Mouse (Mus musculus): ENCODE results near the gene Cdc42ep2.

The Cdc42ep2 gene

DNA sequence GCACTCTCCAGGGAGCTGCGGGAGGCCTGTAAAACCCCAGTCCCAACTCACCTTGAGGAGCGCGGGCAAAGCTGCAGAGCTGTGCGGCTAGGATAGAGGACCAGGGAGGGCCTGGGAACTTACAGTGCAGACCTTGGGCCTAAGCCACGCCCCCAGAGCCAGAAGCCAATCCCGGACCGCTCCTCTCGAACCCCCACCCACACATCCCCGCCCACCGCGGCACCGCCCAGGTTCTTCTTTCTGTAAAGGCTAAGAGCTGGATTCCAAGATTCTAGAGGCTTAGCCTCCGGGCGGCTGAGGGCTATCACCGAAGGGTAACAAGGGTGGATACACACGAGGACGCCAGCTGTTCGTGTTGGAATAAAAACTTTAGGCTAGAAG lies at the start of gene Cdc42ep2:
TSS of gene Cdc42ep2 (minus strand) at position 104 of the 381 bp plus-strand sequence.
- DNase-seq (ENCODE audit: low spot score), result peak; percentile 80

- no peak for DNase-seq (ENCODE audit: low spot score)
These were observed 43.0 kb upstream of the Cdc42ep2 start for GRCm38 (mm10) chr19:5967664-5968063.

DNA sequence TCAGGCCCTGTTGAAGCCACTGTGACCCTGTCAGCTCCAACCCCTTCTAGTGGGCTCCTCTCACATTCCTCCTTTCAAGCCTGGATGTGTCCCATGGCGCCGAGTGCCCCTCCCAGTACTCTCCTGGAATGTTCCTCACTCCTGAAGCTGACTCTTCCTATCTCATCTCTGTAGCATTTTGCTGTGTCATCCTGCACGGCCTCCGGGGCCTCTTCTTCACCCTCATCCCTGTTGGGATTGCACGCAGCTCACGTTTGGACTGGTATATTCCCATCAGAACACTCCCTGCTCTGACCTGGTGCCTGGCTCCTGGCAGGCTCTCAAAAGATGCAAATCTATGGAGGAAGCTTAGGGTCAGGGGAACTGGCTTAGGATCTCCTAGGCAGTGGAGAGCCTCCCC lies 42.2 kb upstream of the Cdc42ep2 start:
- DNase-seq (ENCODE audit: low spot score), result no peak

GRCm38 (mm10) chr19:5965910-5966309 lies 41.3 kb upstream of the Cdc42ep2 start:
- DNase-seq (ENCODE audit: low spot score), result no peak

GRCm38 (mm10) chr19:5965280-5965679 lies 40.7 kb upstream of the Cdc42ep2 start:
- no peak for DNase-seq (ENCODE audit: low spot score)

DNA sequence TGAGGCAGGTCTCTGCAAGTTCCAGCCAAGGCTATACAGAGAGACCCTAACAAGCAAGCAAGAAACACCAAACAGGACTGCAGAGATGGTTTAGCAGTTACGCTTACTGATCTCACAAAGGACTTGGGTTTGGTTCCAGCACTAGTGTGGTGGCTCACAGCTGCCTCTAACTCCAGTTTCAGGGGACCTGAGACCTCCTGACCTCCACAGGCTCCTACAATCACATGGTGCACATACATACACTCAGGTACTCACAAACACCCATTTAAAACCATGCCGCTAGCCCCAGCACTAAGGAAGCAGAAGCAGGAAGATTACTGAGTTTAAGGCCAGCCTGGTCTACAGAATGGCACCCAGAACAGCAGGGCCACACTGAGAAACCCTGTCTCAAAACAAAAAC lies 40.2 kb upstream of the Cdc42ep2 start:
- no peak for DNase-seq (ENCODE audit: low spot score)

- peak; percentile 83 for DNase-seq (ENCODE audit: low spot score)
These were observed 39.4 kb upstream of the Cdc42ep2 start, which contains the start of gene Pola2 for GRCm38 (mm10) chr19:5963883-5964562. Gene Pola2 (minus strand): TSS chr19:5964202.

- no peak for DNase-seq (ENCODE audit: low spot score)
These were observed 38.0 kb upstream of the Cdc42ep2 start for GRCm38 (mm10) chr19:5962651-5963050.

- no peak for DNase-seq (ENCODE audit: low spot score)
These were observed 32.8 kb upstream of the Cdc42ep2 start for GRCm38 (mm10) chr19:5957371-5957770.

- no peak for DNase-seq (ENCODE audit: low spot score)
These were observed 32.1 kb upstream of the Cdc42ep2 start for GRCm38 (mm10) chr19:5956685-5957084.

- no peak for DNase-seq (ENCODE audit: low spot score)
These were observed 31.4 kb upstream of the Cdc42ep2 start for GRCm38 (mm10) chr19:5955704-5956670.

- no peak for DNase-seq (ENCODE audit: low spot score)
These were observed 30.3 kb upstream of the Cdc42ep2 start for GRCm38 (mm10) chr19:5954936-5955335.

DNA sequence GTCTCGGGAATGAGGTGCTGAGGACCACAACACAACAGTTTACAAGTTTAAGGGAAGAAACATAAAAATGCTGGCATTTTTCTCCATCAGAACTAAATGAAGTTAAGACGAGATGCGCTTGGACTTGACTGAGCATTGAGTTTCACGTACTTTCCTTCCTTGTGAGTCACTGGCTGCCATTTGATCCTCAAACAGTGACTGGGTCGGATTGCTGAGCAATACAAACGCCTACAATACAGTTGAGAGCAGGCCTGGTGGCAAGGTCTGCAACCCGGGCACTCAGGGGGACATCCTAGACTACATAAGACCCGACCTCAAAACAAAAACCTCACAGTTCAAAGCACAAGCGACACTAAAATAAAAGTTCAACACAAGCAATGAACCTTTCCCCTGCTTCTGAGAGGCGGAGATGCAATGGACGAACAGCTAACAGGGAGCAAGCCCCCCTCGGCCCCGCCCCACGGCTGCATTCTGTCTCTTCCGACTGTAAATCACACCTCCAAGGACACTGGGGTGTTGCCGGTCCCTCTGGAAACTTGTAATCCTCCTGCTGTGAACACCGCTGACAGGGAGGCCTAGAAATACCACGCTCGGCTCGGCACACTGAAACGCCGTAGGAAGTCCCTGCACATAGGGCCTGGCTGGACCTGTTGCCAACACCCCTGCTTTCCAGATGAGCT lies 29.6 kb upstream of the Cdc42ep2 start:
- no peak for DNase-seq (ENCODE audit: low spot score)

DNA sequence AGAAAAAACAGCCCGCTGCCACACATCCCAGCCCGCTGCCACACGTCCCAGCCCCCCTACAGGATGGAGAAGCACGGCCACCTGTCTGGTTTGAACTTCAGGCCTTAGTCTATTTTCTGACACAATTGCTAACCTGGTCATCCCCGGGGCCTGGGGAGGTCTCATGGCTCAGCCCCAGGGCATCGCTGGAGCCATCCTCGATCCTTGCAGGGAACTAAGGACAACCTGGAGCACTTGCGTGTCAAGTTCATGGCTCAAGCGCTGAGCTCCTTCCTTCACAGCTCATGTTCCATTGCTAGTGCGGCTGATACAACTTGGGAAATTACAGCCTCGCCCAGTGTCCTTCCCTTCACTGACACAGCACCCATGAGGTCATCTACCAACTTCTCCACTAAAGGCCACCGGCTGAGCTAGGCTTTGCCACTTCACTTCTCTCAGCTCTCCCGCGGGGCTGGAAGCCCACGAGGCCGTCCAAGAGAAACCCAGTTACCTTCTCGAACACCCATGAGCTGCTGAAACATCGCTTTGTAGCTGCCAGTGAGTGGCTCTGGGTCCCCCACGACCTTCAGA lies 28.7 kb upstream of the Cdc42ep2 start:
- DNase-seq (ENCODE audit: low spot score), result no peak

- no peak for DNase-seq (ENCODE audit: low spot score)
These were observed 27.6 kb upstream of the Cdc42ep2 start for GRCm38 (mm10) chr19:5952071-5952691.

DNA sequence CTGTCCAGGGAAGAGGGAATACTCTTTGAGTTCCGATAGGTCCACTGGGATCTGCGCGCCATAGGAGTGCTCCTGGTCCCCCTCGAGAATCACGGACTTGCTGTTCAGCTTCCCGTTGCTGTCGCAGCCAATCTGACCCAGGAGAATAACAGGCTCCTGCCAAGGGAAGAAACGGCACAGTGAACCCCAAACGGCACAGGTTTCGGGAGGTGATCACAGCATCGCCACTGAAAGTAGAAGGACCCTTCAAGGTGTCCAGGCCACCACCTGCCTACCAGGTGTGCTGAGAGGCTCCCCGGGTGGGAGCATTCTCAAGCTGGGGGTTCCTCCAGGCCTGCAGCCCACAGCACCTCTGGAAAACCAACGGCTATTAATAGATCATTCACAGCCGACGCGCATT lies 27.0 kb upstream of the Cdc42ep2 start:
- no peak for DNase-seq (ENCODE audit: low spot score)

GRCm38 (mm10) chr19:5950218-5950617 lies 25.6 kb upstream of the Cdc42ep2 start:
- no peak for DNase-seq (ENCODE audit: low spot score)

- DNase-seq (ENCODE audit: low spot score), result no peak
These were observed 21.3 kb upstream of the Cdc42ep2 start for GRCm38 (mm10) chr19:5945891-5946290.

DNA sequence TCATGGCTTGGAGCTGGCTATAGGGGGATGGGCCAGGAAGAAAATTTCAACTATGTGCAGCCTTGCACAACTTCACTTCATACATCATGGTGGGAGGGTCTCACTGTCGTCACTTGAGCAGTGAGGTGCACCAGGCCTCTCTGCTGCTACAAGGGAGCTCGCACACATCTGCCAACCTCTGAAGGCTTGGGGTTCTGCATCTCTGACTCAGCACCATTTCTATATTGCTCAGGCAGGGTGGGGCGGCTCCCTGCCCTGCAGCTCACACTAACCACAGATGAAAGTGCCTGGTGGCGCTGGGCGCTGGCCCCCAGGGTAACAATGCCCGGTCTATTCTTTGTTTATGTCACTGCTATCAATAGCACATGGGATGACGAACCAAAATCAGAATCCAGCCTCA lies 20.4 kb upstream of the Cdc42ep2 start:
- no peak for DNase-seq (ENCODE audit: low spot score)

DNA sequence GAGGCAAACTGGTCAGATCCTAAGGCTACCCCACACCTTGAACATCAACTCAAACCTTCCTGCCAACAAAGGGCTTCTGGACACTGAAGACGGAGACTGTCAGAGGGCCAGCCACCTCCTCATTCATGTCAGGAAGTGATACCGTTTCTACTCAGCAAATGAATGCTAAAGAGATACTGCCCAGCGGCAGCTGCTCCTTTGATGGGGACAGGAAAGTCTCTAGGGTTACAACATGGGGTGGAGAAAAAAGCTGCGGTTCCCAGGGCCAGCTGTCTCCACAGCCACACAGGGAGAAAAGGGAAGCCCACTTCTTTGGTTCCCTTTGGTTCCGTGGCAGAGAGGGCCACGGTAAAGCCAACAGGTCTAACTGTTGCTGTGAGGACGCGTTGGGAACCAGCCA lies 19.5 kb upstream of the Cdc42ep2 start:
- DNase-seq (ENCODE audit: low spot score), result no peak

DNA sequence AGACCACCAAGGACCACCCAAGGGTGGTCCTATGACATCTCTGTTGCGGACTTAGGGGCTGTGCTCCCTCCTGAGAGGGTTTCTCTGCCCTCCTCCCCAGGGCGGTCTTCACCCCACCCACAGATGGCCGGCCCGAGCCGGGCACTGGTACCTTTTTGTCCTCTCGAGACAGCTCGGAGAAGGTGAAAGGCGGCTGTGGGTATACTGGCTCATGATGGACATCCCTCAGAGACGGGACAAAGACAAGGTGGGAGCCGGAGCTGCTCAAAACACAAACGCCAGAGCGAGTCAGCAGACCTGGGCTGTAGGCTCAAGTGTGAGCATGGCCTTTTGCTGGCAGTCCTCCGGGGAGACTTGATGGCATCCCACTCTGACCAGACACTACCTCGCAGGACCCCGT lies 18.8 kb upstream of the Cdc42ep2 start:
- DNase-seq (ENCODE audit: low spot score), result no peak

DNA sequence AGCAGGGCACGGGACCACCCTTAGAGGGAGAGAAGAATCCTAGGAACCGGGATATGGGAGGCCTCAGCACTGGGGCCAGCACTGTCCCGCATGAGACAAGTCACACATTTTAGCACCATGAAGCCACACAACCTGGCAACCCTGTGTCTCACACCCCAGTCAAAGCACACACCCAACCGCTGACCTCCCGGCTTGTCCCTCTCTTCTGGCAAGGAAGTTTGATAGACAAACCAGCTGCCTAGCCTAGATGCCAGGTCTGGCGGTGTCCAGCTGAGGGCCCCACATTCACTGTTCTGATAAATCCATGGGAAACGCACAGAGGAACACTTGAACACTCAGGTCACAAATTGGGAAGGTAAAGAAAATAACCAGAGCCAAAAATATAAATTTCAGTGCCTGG lies 18.0 kb upstream of the Cdc42ep2 start:
- DNase-seq (ENCODE audit: low spot score), result no peak
